Mouse (Mus musculus) forebrain, postnatal 0 days (tissue): ENCODE data around the gene Utrn. TPM values are rescaled to one million over a fixed set of nuclear protein-coding genes. Genes with fewer than 3 reads are reported as not detected.
A peak's percentile ranks its signal among the peaks of the same experiment; 100 is the strongest.

ENCODE experiments used
- ATAC-seq: fragments of 200-750 bp; cut with Nextera tagmentation; 2 replicates; pipeline ENCODE4 v1.8.0; 2017; ENCODE audit warnings: mild to moderate bottlenecking, moderate library complexity
- DNase-seq: peaks from one replicate; pipeline ENCODE4 v3.0.0-alpha.2; 2015
- H3K27ac ChIP-seq: fragments of 300-500 bp; sonication (generic); 2 replicates; pipeline ENCODE4 v1.5.1; 2014; ENCODE audit warnings: low read depth, mild to moderate bottlenecking, antibody characterized with exemption, low read length, moderate library complexity, mixed read lengths
- H3K27me3 ChIP-seq: fragments of 300-500 bp; sonication (generic); 2 replicates; pipeline ENCODE4 v1.6.1; 2014; ENCODE audit warnings: mild to moderate bottlenecking, low read length, mixed read lengths; ENCODE audit not compliant: insufficient read depth
- H3K36me3 ChIP-seq: fragments of 300-500 bp; sonication (generic); 2 replicates; pipeline ENCODE4 v1.6.1; 2014; ENCODE audit warnings: mild to moderate bottlenecking, moderate library complexity; ENCODE audit not compliant: insufficient read depth
- H3K4me1 ChIP-seq: fragments of 300-500 bp; sonication (generic); 2 replicates; pipeline ENCODE4 v1.6.1; 2014; ENCODE audit warnings: antibody characterized with exemption; ENCODE audit not compliant: insufficient read depth
- H3K4me2 ChIP-seq: fragments of 300-500 bp; sonication (generic); 2 replicates; pipeline ENCODE4 v1.6.1; 2014; ENCODE audit warnings: low read depth, mild to moderate bottlenecking, moderate library complexity
- H3K4me3 ChIP-seq: fragments of 300-500 bp; sonication (generic); 2 replicates; pipeline ENCODE4 v1.5.1; 2014; ENCODE audit warnings: low read depth, low read length, mixed read lengths
- H3K9ac ChIP-seq: fragments of 300-500 bp; sonication (generic); 2 replicates; pipeline ENCODE4 v1.6.1; 2014; ENCODE audit warnings: mild to moderate bottlenecking
- H3K9me3 ChIP-seq: fragments of 300-500 bp; sonication (generic); 2 replicates; pipeline ENCODE4 v1.6.1; 2016; ENCODE audit warnings: low read length
- CTCF ChIP-seq: sonication (generic); IDR thresholded peaks from 2 replicates; pipeline ENCODE4 v1.5.1; 2016; ENCODE audit warnings: antibody characterized with exemption, control low read depth, low read depth
- WGBS: fragments of 180-500 bp; shearing (Covaris S2); extraction: QIAGEN DNeasy Blood & Tissue Kit; methylation state at CpG from one replicate; pipeline ENCODE4 v1.1.7; 2014; 5-methylcytosine and 5-hydroxymethylcytosine counted together
- polyA plus RNA-seq: library from polyadenylated mRNA; unstranded; fragments of >200 nt; fragmentation: Nextera tagmentation; extraction: Ambion mirVana; gene quantifications from 2 replicates; pipeline ENCODE4 v1.2.1, GENCODE M21; 2015
- total RNA-seq: library from RNA; depleted of rRNA; stranded (reverse); fragments of >200 nt; gene quantifications from 2 replicates; pipeline ENCODE4 v1.2.3, GENCODE M21; 2014

Gene Utrn
- total and polyA plus RNA-seq, 2 experiments from 2014 or later, result 14.2 to 26.8 TPM

- Histone ChIP-seq H3K4me3 (no peak overlapping the region), H3K9ac (no peak overlapping the region), H3K27ac (no peak overlapping the region), H3K27me3 (no peaks in the 10 kb centered on the region), H3K9me3 (no peaks in the 10 kb centered on the region), H3K36me3 (no peaks in the 10 kb centered on the region), H3K4me1 (no peaks in the 10 kb centered on the region), H3K4me2 (no peak overlapping the region)
- DNase-seq (peak; percentile 32), ATAC-seq (no peak)
- WGBS, result 67% methylated on average over 8 of the region's 8 CpGs
- TF ChIP-seq CTCF, result peak; percentile 53
Observed at GRCm38 (mm10) chr10:12643336-12643735, 225.8 kb downstream of the Utrn start.

DNA sequence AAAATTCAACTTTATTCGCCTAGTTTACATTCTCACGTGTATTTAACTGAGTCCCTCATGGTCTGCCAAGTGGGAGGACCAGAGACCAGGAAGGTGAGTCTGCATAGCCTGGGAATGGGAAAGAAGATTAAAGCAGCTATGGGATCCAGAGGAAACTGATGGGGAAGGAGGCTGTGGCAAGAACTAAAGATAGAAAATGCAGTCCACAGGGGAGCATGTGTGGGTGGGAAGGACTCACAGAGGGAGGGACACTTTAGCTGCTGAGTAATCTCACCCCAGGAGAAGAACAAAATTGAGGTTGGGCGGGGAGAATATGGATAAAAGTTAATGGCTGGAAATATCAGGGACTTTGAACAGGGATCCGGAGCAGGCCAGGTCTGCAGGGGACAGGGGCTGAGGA lies 229.5 kb downstream of the Utrn start:
- Histone ChIP-seq H3K4me2 (no peak overlapping the region), H3K4me1 (no peaks in the 10 kb centered on the region), H3K4me3 (no peak overlapping the region), H3K9me3 (no peaks in the 10 kb centered on the region), H3K27ac (no peak overlapping the region), H3K36me3 (no peaks in the 10 kb centered on the region), H3K9ac (no peak overlapping the region), H3K27me3 (no peaks in the 10 kb centered on the region)
- ATAC-seq, result no peak
- DNase-seq, result no peak
- WGBS, result 79% methylated on average over 4 of the region's 4 CpGs
- TF ChIP-seq CTCF, result no peak

DNA sequence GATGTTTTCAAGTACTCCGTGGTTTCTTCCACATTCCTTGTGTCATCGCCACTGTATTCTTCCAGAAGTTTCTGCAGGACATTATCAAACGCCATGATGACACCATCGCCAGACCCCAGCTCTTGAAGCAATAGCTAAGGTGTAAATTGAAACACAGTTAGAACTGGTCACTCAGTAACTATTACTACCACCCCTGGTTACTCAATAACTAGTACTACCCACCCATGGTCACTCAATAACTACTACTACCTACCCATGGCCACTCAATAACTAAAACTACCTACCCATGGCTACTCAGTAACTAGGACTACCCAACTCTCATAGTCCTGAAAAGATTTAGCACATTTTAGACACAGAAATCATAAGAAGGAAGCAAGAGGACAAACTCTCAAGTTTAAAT lies 235.2 kb downstream of the Utrn start:
- no peaks in the 10 kb centered on the region for H3K36me3 ChIP-seq
- no peak overlapping the region for H3K4me3 ChIP-seq
- H3K4me1 ChIP-seq, result no peaks in the 10 kb centered on the region
- no peak overlapping the region for H3K9ac ChIP-seq
- no peak overlapping the region for H3K27ac ChIP-seq
- DNase-seq (no peak), ATAC-seq (no peak)
- no peak overlapping the region for H3K4me2 ChIP-seq
- no peaks in the 10 kb centered on the region for H3K9me3 ChIP-seq
- TF ChIP-seq CTCF, result no peak
- no peaks in the 10 kb centered on the region for H3K27me3 ChIP-seq
- WGBS, result 98% methylated on average over 4 of the region's 4 CpGs

GRCm38 (mm10) chr10:12630933-12631332 lies 238.2 kb downstream of the Utrn start:
- whole genome bisulfite sequencing, result 85% methylated on average over 5 of the region's 5 CpGs

GRCm38 (mm10) chr10:12618397-12618796 lies 250.8 kb downstream of the Utrn start:
- H3K4me2 ChIP-seq, result no peak overlapping the region

More at GRCm38 (mm10) chr10:12630933-12631332, 238.2 kb downstream of the Utrn start:
- DNase-seq, result no peak
- Histone ChIP-seq H3K9ac (no peak overlapping the region), H3K27ac (no peak overlapping the region), H3K4me2 (no peak overlapping the region), H3K4me3 (no peak overlapping the region), H3K36me3 (no peaks in the 10 kb centered on the region), H3K27me3 (no peaks in the 10 kb centered on the region), H3K9me3 (no peaks in the 10 kb centered on the region), H3K4me1 (no peaks in the 10 kb centered on the region)
- TF ChIP-seq CTCF, result no peak
- ATAC-seq, result no peak

GRCm38 (mm10) chr10:12615723-12616122 lies 253.4 kb downstream of the Utrn start:
- no peak overlapping the region for H3K27ac ChIP-seq
- no peaks in the 10 kb centered on the region for H3K9me3 ChIP-seq
- H3K27me3 ChIP-seq, result no peaks in the 10 kb centered on the region
- no peak overlapping the region for H3K4me2 ChIP-seq
- ATAC-seq, result no peak
- H3K4me3 ChIP-seq, result no peak overlapping the region
- DNase-seq, result peak; percentile 31
- no peaks in the 10 kb centered on the region for H3K36me3 ChIP-seq
- no peak overlapping the region for H3K9ac ChIP-seq
- TF ChIP-seq CTCF, result peak; percentile 52
- no peaks in the 10 kb centered on the region for H3K4me1 ChIP-seq
- WGBS, result 69% methylated on average over 3 of the region's 3 CpGs

More at GRCm38 (mm10) chr10:12618397-12618796, 250.8 kb downstream of the Utrn start:
- Histone ChIP-seq H3K4me1 (no peaks in the 10 kb centered on the region), H3K9me3 (no peaks in the 10 kb centered on the region), H3K9ac (no peak overlapping the region), H3K27me3 (no peaks in the 10 kb centered on the region), H3K27ac (no peak overlapping the region), H3K4me3 (no peak overlapping the region), H3K36me3 (no peaks in the 10 kb centered on the region)
- WGBS, result 76% methylated on average over 3 of the region's 3 CpGs
- DNase-seq, result no peak
- no peak for ATAC-seq
- no peak for TF ChIP-seq CTCF

GRCm38 (mm10) chr10:12614465-12615199 lies 254.5 kb downstream of the Utrn start:
- no peaks in the 10 kb centered on the region for H3K9me3 ChIP-seq
- peak overlapping the region; percentile 78 for H3K4me2 ChIP-seq
- DNase-seq, result peak; percentile 76
- peak overlapping the region; percentile 54 for H3K9ac ChIP-seq
- WGBS, result 2% methylated on average over 22 of the region's 22 CpGs
- no peaks in the 10 kb centered on the region for H3K4me1 ChIP-seq
- TF ChIP-seq CTCF, result no peak; the same call in 1 of the 2 replicates
- no peaks in the 10 kb centered on the region for H3K36me3 ChIP-seq
- peak overlapping the region; percentile 48; the same call in 1 of the 2 replicates for H3K27ac ChIP-seq
- no peaks in the 10 kb centered on the region for H3K27me3 ChIP-seq
- ATAC-seq, result peak; percentile 82
- H3K4me3 ChIP-seq, result peak overlapping the region; percentile 48
